Mouse (Mus musculus) kidney, postnatal 0 days (tissue): ENCODE results near the gene Lsm6. TPM values are rescaled to one million over a fixed set of nuclear protein-coding genes. Genes with fewer than 3 reads are reported as not detected.

ENCODE experiments used
- ATAC-seq: fragments of 200-750 bp; cut with Nextera tagmentation; replicated peaks from 2 replicates; pipeline ENCODE4 v1.8.0; 2017; ENCODE audit warnings: low read depth, moderate number of reproducible peaks, moderate TSS enrichment, moderate library complexity; ENCODE audit not compliant: low FRiP score
- DNase-seq: peaks from one replicate; pipeline ENCODE4 v3.0.0-alpha.2; 2016; ENCODE audit warnings: low spot score
- H3K27ac ChIP-seq: fragments of 300-500 bp; sonication (generic); 2 replicates; pipeline ENCODE4 v1.5.1; 2014; ENCODE audit warnings: mild to moderate bottlenecking
- H3K27me3 ChIP-seq: fragments of 300-500 bp; sonication (generic); 2 replicates; pipeline ENCODE4 v1.6.1; 2014; ENCODE audit warnings: low read length, mixed read lengths; ENCODE audit not compliant: insufficient read depth
- H3K36me3 ChIP-seq: fragments of 300-500 bp; sonication (generic); 2 replicates; pipeline ENCODE4 v1.6.1; 2014; ENCODE audit warnings: low read length, mixed read lengths; ENCODE audit not compliant: insufficient read depth
- H3K4me1 ChIP-seq: fragments of 300-500 bp; sonication (generic); replicated peaks from 2 replicates; pipeline ENCODE4 v1.6.1; 2014; ENCODE audit warnings: antibody characterized with exemption, low read length, mixed read lengths; ENCODE audit not compliant: insufficient read depth
- H3K4me2 ChIP-seq: fragments of 300-500 bp; sonication (generic); 2 replicates; pipeline ENCODE4 v1.6.1; 2014; ENCODE audit warnings: mild to moderate bottlenecking, low read length, moderate library complexity, mixed read lengths
- H3K4me3 ChIP-seq: fragments of 300-500 bp; sonication (generic); replicated peaks from 2 replicates; pipeline ENCODE4 v1.5.1; 2014; ENCODE audit warnings: low read depth, low read length
- H3K9ac ChIP-seq: fragments of 300-500 bp; sonication (generic); 2 replicates; pipeline ENCODE4 v1.6.1; 2014; ENCODE audit warnings: low read depth, low read length
- H3K9me3 ChIP-seq: fragments of 300-500 bp; sonication (generic); replicated peaks from 2 replicates; pipeline ENCODE4 v1.6.1; 2016; ENCODE audit warnings: low read length, inconsistent platforms, mixed read lengths
- CTCF ChIP-seq: IDR thresholded peaks from 2 replicates; pipeline ENCODE4 v1.5.1; 2016; ENCODE audit warnings: antibody characterized with exemption, low read depth, mild to moderate bottlenecking, moderate library complexity
- WGBS: fragments of 180-500 bp; shearing (Covaris S2); extraction: QIAGEN DNeasy Blood & Tissue Kit; methylation state at CpG from one replicate; pipeline ENCODE4 v1.1.7; 2014; 5-methylcytosine and 5-hydroxymethylcytosine counted together
- polyA plus RNA-seq: library from polyadenylated mRNA; unstranded; fragments of >200 nt; fragmentation: Nextera tagmentation; extraction: Ambion mirVana; gene quantifications from 2 replicates; pipeline ENCODE4 v1.2.1, GENCODE M21; 2015

The Lsm6 gene
- polyA plus RNA-seq, 1 experiment from 2014 or later, result 165 TPM

DNA sequence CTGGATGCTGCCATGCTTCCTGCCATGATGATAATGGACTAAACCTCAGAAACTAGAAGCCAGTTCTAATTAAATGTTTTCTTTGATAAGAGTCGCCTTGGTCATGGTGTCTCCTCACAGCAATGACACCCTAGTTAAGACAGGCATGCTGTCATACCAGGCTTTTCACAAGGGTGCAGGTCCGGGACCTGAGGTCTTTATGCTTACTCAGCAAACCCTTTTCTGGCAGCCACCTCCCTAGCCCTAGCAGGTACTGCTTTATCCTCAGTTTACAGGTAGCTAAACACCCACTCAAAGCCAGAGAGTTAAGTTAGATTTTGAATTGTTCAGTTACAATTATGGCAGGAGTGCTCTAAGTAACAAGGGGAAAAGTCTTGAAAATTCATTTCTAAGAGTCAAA, 6.2 kb downstream of the Lsm6 start:
- peaks cover 9% of the 10 kb centered on the region; the same call in 1 of the 2 replicates for H3K36me3 ChIP-seq
- H3K4me1 ChIP-seq, result no peaks in the 10 kb centered on the region
- no peak overlapping the region for H3K4me3 ChIP-seq
- H3K27ac ChIP-seq, result no peak overlapping the region
- H3K9ac ChIP-seq, result no peak overlapping the region
- ATAC-seq (no peak), DNase-seq (no peak)
- H3K4me2 ChIP-seq, result no peak overlapping the region
- WGBS, result 93% methylated on average over 2 of the region's 2 CpGs
- H3K27me3 ChIP-seq, result no peaks in the 10 kb centered on the region
- no peak for TF ChIP-seq CTCF
- H3K9me3 ChIP-seq, result no peaks in the 10 kb centered on the region

- peak; percentile 71 for ATAC-seq
- no peak for TF ChIP-seq CTCF
- peak; percentile 45 for DNase-seq
- Histone ChIP-seq H3K4me1 (no peaks in the 10 kb centered on the region), H3K9me3 (no peaks in the 10 kb centered on the region), H3K9ac (no peak overlapping the region), H3K27me3 (no peaks in the 10 kb centered on the region), H3K4me3 (no peak overlapping the region), H3K36me3 (peaks cover 26% of the 10 kb centered on the region), H3K4me2 (no peak overlapping the region), H3K27ac (0 out of 2 replicates have a peak overlapping the region, but pooled peaks have one; percentile 38)
- WGBS, result 56% methylated on average over 9 of the region's 9 CpGs
These were observed 7.9 kb downstream of the Lsm6 start for GRCm38 (mm10) chr8:78813021-78813420.

GRCm38 (mm10) chr8:78812446-78812845, 8.5 kb downstream of the Lsm6 start:
- H3K27me3 ChIP-seq, result no peaks in the 10 kb centered on the region
- no peak for ATAC-seq
- no peak overlapping the region for H3K4me3 ChIP-seq
- 80% methylated on average over 9 of the region's 9 CpGs for WGBS
- TF ChIP-seq CTCF, result no peak
- no peak overlapping the region for H3K9ac ChIP-seq
- H3K4me1 ChIP-seq, result no peaks in the 10 kb centered on the region
- no peak for DNase-seq
- no peak overlapping the region for H3K27ac ChIP-seq
- H3K4me2 ChIP-seq, result no peak overlapping the region
- peaks cover 29% of the 10 kb centered on the region for H3K36me3 ChIP-seq
- no peaks in the 10 kb centered on the region for H3K9me3 ChIP-seq

GRCm38 (mm10) chr8:78811748-78812147, 9.2 kb downstream of the Lsm6 start:
- H3K27ac ChIP-seq, result no peak overlapping the region
- DNase-seq (no peak), ATAC-seq (no peak)
- no peak overlapping the region for H3K9ac ChIP-seq
- no peak overlapping the region for H3K4me3 ChIP-seq
- H3K4me2 ChIP-seq, result no peak overlapping the region
- no peaks in the 10 kb centered on the region for H3K27me3 ChIP-seq
- TF ChIP-seq CTCF, result no peak
- no peaks in the 10 kb centered on the region for H3K4me1 ChIP-seq
- WGBS, result 89% methylated on average over 7 of the region's 7 CpGs
- peaks cover 36% of the 10 kb centered on the region for H3K36me3 ChIP-seq
- no peaks in the 10 kb centered on the region for H3K9me3 ChIP-seq

- H3K9ac ChIP-seq, result no peak overlapping the region
- no peaks in the 10 kb centered on the region for H3K27me3 ChIP-seq
- WGBS, result 91% methylated on average over 9 of the region's 9 CpGs
- no peak overlapping the region for H3K4me3 ChIP-seq
- H3K9me3 ChIP-seq, result no peaks in the 10 kb centered on the region
- no peak overlapping the region for H3K4me2 ChIP-seq
- H3K27ac ChIP-seq, result no peak overlapping the region
- ATAC-seq (no peak), DNase-seq (no peak)
- H3K36me3 ChIP-seq, result peaks cover 41% of the 10 kb centered on the region
- H3K4me1 ChIP-seq, result no peaks in the 10 kb centered on the region
- TF ChIP-seq CTCF, result no peak
These were observed 10.7 kb downstream of the Lsm6 start for GRCm38 (mm10) chr8:78810207-78810675.

DNA sequence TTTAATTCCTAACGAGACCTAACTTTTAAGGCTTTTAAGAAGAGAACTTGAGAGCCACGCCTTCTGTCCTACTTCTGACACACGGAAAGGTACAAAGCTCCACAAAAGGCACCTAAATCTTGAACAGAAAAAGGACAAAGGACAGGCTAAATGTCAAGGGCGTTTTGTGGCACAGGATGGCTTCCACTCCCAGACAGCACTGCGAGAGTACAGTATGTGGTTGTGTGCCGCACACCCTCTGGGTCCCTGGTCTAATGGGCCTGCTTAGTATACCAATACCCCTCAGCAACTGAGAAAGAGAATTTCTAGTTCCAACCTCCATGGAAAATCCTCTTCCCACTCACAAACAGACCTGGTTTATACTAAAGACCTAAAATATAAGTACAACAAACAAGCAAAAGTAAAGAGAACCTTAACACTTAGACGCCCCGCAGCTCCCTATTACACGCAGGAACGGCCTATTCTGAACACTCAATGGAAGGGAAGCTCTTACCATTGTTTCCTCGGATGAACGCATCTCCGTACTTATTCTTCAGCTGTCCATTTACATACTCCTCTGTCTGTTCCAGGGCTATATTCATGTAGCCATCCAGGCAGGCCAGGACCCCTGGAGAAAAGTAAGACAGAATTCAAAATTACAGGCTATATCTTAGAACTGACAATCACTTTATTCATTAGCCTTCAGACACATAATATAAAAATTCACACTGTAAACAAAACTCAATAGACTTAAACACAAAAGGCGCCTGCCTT, 11.3 kb downstream of the Lsm6 start:
- Histone ChIP-seq H3K4me3 (no peak overlapping the region), H3K27me3 (no peaks in the 10 kb centered on the region), H3K4me1 (no peaks in the 10 kb centered on the region), H3K9me3 (no peaks in the 10 kb centered on the region), H3K9ac (no peak overlapping the region), H3K4me2 (no peak overlapping the region), H3K27ac (no peak overlapping the region), H3K36me3 (peaks cover 44% of the 10 kb centered on the region)
- DNase-seq (no peak), ATAC-seq (no peak)
- TF ChIP-seq CTCF, result no peak
- 94% methylated on average over 14 of the region's 14 CpGs for WGBS
